Mouse (Mus musculus): ENCODE data around the gene Stx16. TPM values are rescaled to one million over a fixed set of nuclear protein-coding genes. Genes with fewer than 3 reads are reported as not detected.

The Stx16 gene
- polyA plus RNA-seq, 1 experiment from 2014 or later, result 4.1 TPM

DNA sequence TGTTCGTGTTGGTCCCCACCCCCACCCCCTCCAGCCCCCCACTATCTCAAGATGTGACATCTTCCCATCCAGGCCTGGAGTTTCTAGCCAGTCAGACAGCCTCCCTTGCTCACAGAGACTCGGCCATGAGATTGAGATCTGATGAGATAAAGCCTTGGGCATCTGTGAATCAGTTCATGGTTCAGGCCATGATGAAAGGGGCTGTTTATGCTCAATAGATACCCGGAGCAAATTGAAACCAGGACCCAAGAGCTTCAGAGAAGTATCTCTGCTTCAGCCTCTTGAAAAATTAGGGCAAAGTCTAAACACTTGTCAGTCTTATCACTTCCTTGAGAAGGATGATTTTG, 25.8 kb upstream of the Stx16 start:
- 21% methylated on average over 3 of the region's 3 CpGs for whole genome bisulfite sequencing
- H3K9me3 ChIP-seq (ENCODE audit: control insufficient read depth, low read length), result no peaks in the 10 kb centered on the region
- no peak overlapping the region for H3K4me3 ChIP-seq (ENCODE audit: low read depth, low read length)
- H3K36me3 ChIP-seq (ENCODE audit: control insufficient read depth, insufficient read depth, low read length), result no peaks in the 10 kb centered on the region
- H3K27ac ChIP-seq (replicated peaks), result no peak overlapping the region
- H3K4me1 ChIP-seq (replicated peaks; ENCODE audit: control insufficient read depth, insufficient read depth), result peaks cover 3% of the 10 kb centered on the region; the same call in 1 of the 2 replicates
- H3K4me2 ChIP-seq (replicated peaks; ENCODE audit: low read depth), result no peak overlapping the region
- DNase-seq (ENCODE audit: low spot score) (no peak), ATAC-seq (ENCODE audit: low FRiP score, low TSS enrichment) (no peak)
- no peaks in the 10 kb centered on the region for H3K27me3 ChIP-seq (ENCODE audit: control insufficient read depth, insufficient read depth, low read length)
- no peak overlapping the region for H3K9ac ChIP-seq (ENCODE audit: low read length)
- TF ChIP-seq CTCF (IDR thresholded peaks at IDR 0.05; ENCODE audit: low read depth) (no peak), EP300 (optimal IDR thresholded peaks at IDR 0.05) (no peak)

- no peaks in the 10 kb centered on the region for H3K36me3 ChIP-seq (ENCODE audit: control insufficient read depth, insufficient read depth, low read length)
- DNase-seq (ENCODE audit: low spot score) (no peak), ATAC-seq (ENCODE audit: low FRiP score, low TSS enrichment) (no peak)
- no peak overlapping the region for H3K27ac ChIP-seq (replicated peaks)
- TF ChIP-seq EP300 (optimal IDR thresholded peaks at IDR 0.05) (no peak), CTCF (IDR thresholded peaks at IDR 0.05; ENCODE audit: low read depth) (no peak)
- no peaks in the 10 kb centered on the region for H3K9me3 ChIP-seq (ENCODE audit: control insufficient read depth, low read length)
- no peak overlapping the region for H3K9ac ChIP-seq (ENCODE audit: low read length)
- H3K4me3 ChIP-seq (ENCODE audit: low read depth, low read length), result no peak overlapping the region
- H3K4me1 ChIP-seq (replicated peaks; ENCODE audit: control insufficient read depth, insufficient read depth), result peaks cover 3% of the 10 kb centered on the region; the same call in 1 of the 2 replicates
- no peak overlapping the region for H3K4me2 ChIP-seq (replicated peaks; ENCODE audit: low read depth)
- 26% methylated on average over 10 of the region's 10 CpGs for WGBS
- no peaks in the 10 kb centered on the region for H3K27me3 ChIP-seq (ENCODE audit: control insufficient read depth, insufficient read depth, low read length)
These were observed 25.0 kb upstream of the Stx16 start for GRCm38 (mm10) chr2:174051081-174051481.

DNA sequence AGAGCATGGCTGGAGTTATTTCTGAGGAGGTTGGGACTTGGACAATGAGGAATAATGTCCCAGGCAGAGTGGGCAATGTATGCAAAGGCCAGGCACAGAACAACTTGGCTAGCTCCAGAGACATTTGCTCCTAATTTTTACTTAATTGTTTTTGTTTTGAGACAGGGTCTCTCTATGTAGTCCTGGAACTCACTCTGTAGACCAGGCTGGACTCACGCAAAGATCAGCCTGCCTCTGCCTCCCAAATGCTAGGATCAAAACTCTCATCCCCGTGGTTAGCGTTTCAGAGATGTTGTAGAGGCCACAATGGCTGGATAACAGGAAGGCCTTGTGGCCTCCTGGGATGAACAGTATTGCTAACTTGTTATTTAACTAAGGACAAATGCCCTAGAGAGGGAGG, 21.6 kb upstream of the Stx16 start:
- H3K4me2 ChIP-seq (replicated peaks; ENCODE audit: low read depth), result no peak overlapping the region
- WGBS, result 91% methylated on average over 3 of the region's 3 CpGs

DNA sequence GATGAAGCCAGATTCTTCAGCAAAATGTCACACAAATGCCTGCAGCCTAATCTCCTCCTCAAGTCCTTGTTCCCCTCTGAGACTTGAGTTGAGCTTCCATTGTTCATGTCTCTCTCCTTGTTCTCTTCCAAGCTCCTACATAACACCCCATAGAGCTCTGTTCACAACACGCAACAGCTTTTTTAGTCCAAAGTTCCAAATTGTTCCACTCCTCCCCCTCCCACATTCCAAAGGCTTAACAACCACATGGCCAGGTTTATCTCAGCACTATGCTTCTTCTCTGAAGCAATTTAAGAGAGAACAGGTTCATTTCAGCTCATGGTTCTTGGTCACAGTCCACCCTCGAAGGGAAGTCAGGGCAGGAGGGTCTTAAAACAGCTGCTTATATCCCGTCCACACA, 18.4 kb upstream of the Stx16 start:
- no peak overlapping the region for H3K4me2 ChIP-seq (replicated peaks; ENCODE audit: low read depth)

More for the DNA sequence above, 21.6 kb upstream of the Stx16 start:
- no peak overlapping the region for H3K9ac ChIP-seq (ENCODE audit: low read length)
- no peaks in the 10 kb centered on the region for H3K9me3 ChIP-seq (ENCODE audit: control insufficient read depth, low read length)
- H3K4me1 ChIP-seq (replicated peaks; ENCODE audit: control insufficient read depth, insufficient read depth), result peaks cover 3% of the 10 kb centered on the region; the same call in 1 of the 2 replicates
- no peaks in the 10 kb centered on the region for H3K27me3 ChIP-seq (ENCODE audit: control insufficient read depth, insufficient read depth, low read length)
- no peak overlapping the region for H3K4me3 ChIP-seq (ENCODE audit: low read depth, low read length)
- peak; percentile 4 for DNase-seq (ENCODE audit: low spot score)
- H3K36me3 ChIP-seq (ENCODE audit: control insufficient read depth, insufficient read depth, low read length), result no peaks in the 10 kb centered on the region
- no peak for ATAC-seq (ENCODE audit: low FRiP score, low TSS enrichment)
- TF ChIP-seq EP300 (optimal IDR thresholded peaks at IDR 0.05) (no peak), CTCF (IDR thresholded peaks at IDR 0.05; ENCODE audit: low read depth) (no peak)
- no peak overlapping the region for H3K27ac ChIP-seq (replicated peaks)

GRCm38 (mm10) chr2:174058316-174058939, 17.7 kb upstream of the Stx16 start:
- H3K27ac ChIP-seq (replicated peaks), result no peak overlapping the region

More for the DNA sequence above, 18.4 kb upstream of the Stx16 start:
- Histone ChIP-seq H3K27ac (replicated peaks) (no peak overlapping the region), H3K9me3 (ENCODE audit: control insufficient read depth, low read length) (no peaks in the 10 kb centered on the region), H3K36me3 (ENCODE audit: control insufficient read depth, insufficient read depth, low read length) (no peaks in the 10 kb centered on the region), H3K27me3 (ENCODE audit: control insufficient read depth, insufficient read depth, low read length) (no peaks in the 10 kb centered on the region), H3K4me3 (ENCODE audit: low read depth, low read length) (no peak overlapping the region), H3K4me1 (replicated peaks; ENCODE audit: control insufficient read depth, insufficient read depth) (no peaks in the 10 kb centered on the region), H3K9ac (ENCODE audit: low read length) (no peak overlapping the region)
- DNase-seq (ENCODE audit: low spot score), result no peak
- ATAC-seq (ENCODE audit: low FRiP score, low TSS enrichment), result no peak
- TF ChIP-seq EP300 (optimal IDR thresholded peaks at IDR 0.05) (no peak), CTCF (IDR thresholded peaks at IDR 0.05; ENCODE audit: low read depth) (no peak)
- whole genome bisulfite sequencing, result 72% methylated on average over 3 of the region's 3 CpGs

DNA sequence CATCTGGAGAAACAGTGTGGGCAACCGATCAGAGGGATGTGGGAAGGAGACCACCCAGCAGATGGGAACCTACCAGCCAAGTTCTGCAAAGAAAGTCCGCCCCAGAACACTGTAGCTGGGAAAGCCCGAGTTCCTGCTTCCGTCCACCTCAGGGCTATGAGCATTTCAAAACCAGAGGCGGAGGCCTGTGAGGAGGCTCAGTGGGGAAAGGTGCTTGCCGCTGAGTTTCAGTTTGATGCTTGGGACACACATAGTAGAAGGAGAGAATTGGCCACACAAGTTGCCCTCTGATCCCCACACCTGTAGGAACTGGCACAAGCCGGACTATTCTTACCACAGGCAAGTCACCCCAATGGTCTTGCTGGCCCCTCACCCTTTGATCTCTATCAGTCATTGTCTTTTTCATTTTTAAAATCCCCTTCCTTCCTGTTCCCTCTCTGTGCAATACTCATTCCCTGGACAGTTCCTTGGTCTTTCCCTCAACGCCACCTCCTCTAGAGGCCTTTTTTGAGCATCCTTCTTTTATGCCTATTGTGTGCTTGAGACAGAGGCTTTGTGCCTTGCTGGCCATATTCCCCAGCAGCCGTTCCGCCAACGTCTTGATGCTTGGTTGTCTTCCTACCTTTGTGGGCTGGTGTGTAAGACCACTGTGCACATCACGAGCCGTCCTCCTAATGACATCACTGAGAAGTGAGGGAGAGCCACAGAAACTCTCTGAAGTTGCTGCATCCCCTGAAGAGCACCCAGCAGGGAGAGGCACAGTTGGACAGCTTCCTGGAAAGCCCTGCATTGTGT, 16.3 kb upstream of the Stx16 start:
- 90% methylated on average over 13 of the region's 13 CpGs for WGBS
- Histone ChIP-seq H3K9me3 (ENCODE audit: control insufficient read depth, low read length) (no peaks in the 10 kb centered on the region), H3K4me3 (ENCODE audit: low read depth, low read length) (no peak overlapping the region), H3K9ac (ENCODE audit: low read length) (no peak overlapping the region), H3K27me3 (ENCODE audit: control insufficient read depth, insufficient read depth, low read length) (no peaks in the 10 kb centered on the region), H3K36me3 (ENCODE audit: control insufficient read depth, insufficient read depth, low read length) (no peaks in the 10 kb centered on the region), H3K27ac (replicated peaks) (no peak overlapping the region), H3K4me1 (replicated peaks; ENCODE audit: control insufficient read depth, insufficient read depth) (no peaks in the 10 kb centered on the region), H3K4me2 (replicated peaks; ENCODE audit: low read depth) (no peak overlapping the region)
- TF ChIP-seq EP300 (optimal IDR thresholded peaks at IDR 0.05), result no peak
- TF ChIP-seq CTCF (IDR thresholded peaks at IDR 0.05; ENCODE audit: low read depth), result no peak
- ATAC-seq (ENCODE audit: low FRiP score, low TSS enrichment) (no peak), DNase-seq (ENCODE audit: low spot score) (peak; percentile 7)

More at GRCm38 (mm10) chr2:174058316-174058939, 17.7 kb upstream of the Stx16 start:
- 61% methylated on average over 8 of the region's 8 CpGs for WGBS
- Histone ChIP-seq H3K9me3 (ENCODE audit: control insufficient read depth, low read length) (no peaks in the 10 kb centered on the region), H3K27me3 (ENCODE audit: control insufficient read depth, insufficient read depth, low read length) (no peaks in the 10 kb centered on the region), H3K9ac (ENCODE audit: low read length) (no peak overlapping the region), H3K4me1 (replicated peaks; ENCODE audit: control insufficient read depth, insufficient read depth) (no peaks in the 10 kb centered on the region), H3K4me2 (replicated peaks; ENCODE audit: low read depth) (no peak overlapping the region), H3K4me3 (ENCODE audit: low read depth, low read length) (no peak overlapping the region), H3K36me3 (ENCODE audit: control insufficient read depth, insufficient read depth, low read length) (no peaks in the 10 kb centered on the region)
- TF ChIP-seq EP300 (optimal IDR thresholded peaks at IDR 0.05), result no peak
- no peak for TF ChIP-seq CTCF (IDR thresholded peaks at IDR 0.05; ENCODE audit: low read depth)
- peak; percentile 12 for DNase-seq (ENCODE audit: low spot score)
- no peak for ATAC-seq (ENCODE audit: low FRiP score, low TSS enrichment)

Data from stomach, postnatal 0 days (tissue).